Mouse (Mus musculus): ENCODE measurements around the gene Tmie. TPM values are rescaled to one million over a fixed set of nuclear protein-coding genes. Genes with fewer than 3 reads are reported as not detected.
A peak's percentile ranks its signal among the peaks of the same experiment; 100 is the strongest.
"Not testable (repeated sequence)": the region's sequence is repeated elsewhere in the genome, so short reads cannot be mapped to it uniquely, and the experiment has no call there.

Gene Tmie
- total RNA-seq, 2 experiments from 2014 or later = 1.5 to 1.7 TPM

GRCm38 (mm10) chr9:110844206-110844605 lies 35.7 kb downstream of the Tmie start, which contains the start of gene Prss46:
Gene Prss46 (plus strand): TSS chr9:110844506.
- no peak for DNase-seq (ENCODE audit: extremely low spot score in 1 of 2, low spot score in 1 of 2)

GRCm38 (mm10) chr9:110841438-110841837 lies 38.5 kb downstream of the Tmie start:
- no peak for DNase-seq (ENCODE audit: extremely low spot score in 1 of 2, low spot score in 1 of 2)

DNA sequence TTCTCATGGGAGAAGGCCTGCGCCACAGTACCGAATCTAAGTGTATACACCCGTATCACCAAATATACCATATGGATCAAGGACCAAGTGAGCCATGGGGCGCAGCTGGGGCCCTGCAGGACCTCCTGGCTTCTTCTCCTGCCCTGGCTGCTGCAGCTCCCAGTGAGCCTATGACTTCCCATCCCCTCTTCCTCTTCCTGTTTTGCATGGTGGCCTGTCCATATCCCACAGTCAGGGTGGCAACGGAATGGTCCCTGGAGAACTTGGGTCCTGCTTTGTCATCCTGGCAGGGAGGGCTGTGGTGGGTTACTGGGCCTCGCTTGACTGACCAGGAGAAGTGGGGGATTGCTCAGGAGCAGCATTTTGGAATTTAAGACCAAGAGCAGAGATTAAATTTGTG lies 39.0 kb downstream of the Tmie start:
- DNase-seq (ENCODE audit: extremely low spot score in 1 of 2, low spot score in 1 of 2) = no peak

GRCm38 (mm10) chr9:110836112-110836511 lies 43.8 kb downstream of the Tmie start:
- peak in 1 of 2 experiments; percentile 12 for DNase-seq (ENCODE audit: extremely low spot score in 1 of 2, low spot score in 1 of 2)

GRCm38 (mm10) chr9:110834961-110835360 lies 45.0 kb downstream of the Tmie start:
- no peak for DNase-seq (ENCODE audit: extremely low spot score in 1 of 2, low spot score in 1 of 2)

GRCm38 (mm10) chr9:110834411-110834810 lies 45.5 kb downstream of the Tmie start, which contains the start of gene Prss45:
Gene Prss45 (plus strand): TSS chr9:110834588.
- no peak for DNase-seq (ENCODE audit: extremely low spot score in 1 of 2, low spot score in 1 of 2)

DNA sequence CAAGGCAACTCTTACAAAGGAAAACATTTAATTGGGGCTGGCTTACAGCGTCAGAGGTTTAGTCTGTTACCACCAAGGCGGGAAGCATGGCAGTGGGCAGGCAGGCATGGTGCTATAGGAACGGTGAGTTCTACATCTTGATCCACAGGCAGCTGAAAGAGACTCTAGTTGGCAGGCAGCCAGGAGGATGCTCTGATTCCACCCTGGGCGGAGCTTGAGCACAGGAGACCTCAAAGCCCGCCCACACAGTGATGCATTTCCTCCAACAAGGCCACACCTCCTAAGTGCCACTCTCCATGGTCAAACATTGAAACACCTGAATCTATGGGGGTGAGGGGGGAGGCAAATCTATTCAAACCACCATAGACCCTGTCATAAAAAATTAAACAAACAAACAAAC lies 46.9 kb downstream of the Tmie start:
- no peak for DNase-seq (ENCODE audit: extremely low spot score in 1 of 2, low spot score in 1 of 2)

- DNase-seq (ENCODE audit: extremely low spot score in 1 of 2, low spot score in 1 of 2) = no peak
These were observed 53.5 kb downstream of the Tmie start, which contains the start of gene Prss43 for GRCm38 (mm10) chr9:110826390-110826789. Gene Prss43 (plus strand): TSS chr9:110826690.

DNA sequence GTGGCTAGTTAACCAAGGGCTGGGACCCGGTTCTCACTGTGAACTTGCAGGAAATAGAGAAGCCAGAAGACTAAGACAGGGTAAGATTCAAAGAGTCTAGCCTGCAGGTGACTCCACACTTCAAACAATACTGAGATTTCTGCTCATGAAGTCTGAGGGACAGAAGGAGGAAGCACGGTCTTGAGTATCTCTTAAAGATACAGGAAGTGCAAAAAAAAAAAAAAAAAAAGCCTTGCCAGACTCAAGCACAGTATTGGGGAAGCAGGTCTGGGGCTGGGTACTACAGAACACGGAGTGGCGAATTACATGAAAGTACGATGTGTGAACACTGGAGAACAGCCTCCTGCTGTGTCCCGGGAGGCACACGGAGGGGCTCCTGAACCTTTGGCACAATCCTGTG lies 54.1 kb downstream of the Tmie start:
- no peak for DNase-seq (ENCODE audit: extremely low spot score in 1 of 2, low spot score in 1 of 2)

GRCm38 (mm10) chr9:110825426-110825825 lies 54.5 kb downstream of the Tmie start:
- no peak for DNase-seq (ENCODE audit: extremely low spot score in 1 of 2, low spot score in 1 of 2)

DNA sequence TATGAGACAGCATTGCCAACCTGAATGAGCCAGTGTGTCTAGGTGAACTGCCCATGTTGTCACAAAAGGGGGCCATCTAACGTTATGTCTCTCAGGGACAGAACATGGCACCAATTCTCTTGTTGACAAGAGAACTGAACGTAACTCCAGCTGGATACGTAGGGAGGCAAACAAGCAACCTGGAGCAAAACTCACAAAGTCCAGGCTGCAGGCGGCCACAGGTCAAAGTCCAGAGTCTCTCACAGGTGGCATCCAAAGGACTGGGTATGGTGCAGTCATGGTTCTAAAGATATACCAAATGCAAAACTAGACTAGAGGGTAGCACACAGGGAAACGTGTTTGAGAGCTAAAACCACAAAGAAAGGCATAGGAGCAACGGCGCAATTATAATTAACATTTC lies 58.5 kb downstream of the Tmie start:
- DNase-seq (ENCODE audit: extremely low spot score in 1 of 2, low spot score in 1 of 2) = no peak

GRCm38 (mm10) chr9:110820546-110820945 lies 59.4 kb downstream of the Tmie start:
- DNase-seq (ENCODE audit: extremely low spot score in 1 of 2, low spot score in 1 of 2) = not testable (repeated sequence)

Small RNAs within 50 kb of the gene (microRNA-seq; reads per million reads assigned to microRNA genes)
- 0 reads per million in 2 experiments for gene Gm24269

Other genes starting within 250 kb of the Tmie start
- 10 to 100 TPM in 1 of 2 experiments, 1 to 10 TPM in 1; 8.4 to 12.9 TPM for gene Nbeal2, start 226.0 kb downstream of the Tmie start, total RNA-seq (2021)
- gene Ccdc12, start 223.6 kb downstream of the Tmie start, total RNA-seq (2021) = 10 to 100 TPM; 51.2 to 57.6 TPM
- under 1 TPM in 1 of 2 experiments, not detected in 1; 0.39 TPM for gene Myl3, start 138.3 kb downstream of the Tmie start, total RNA-seq (2021)
- gene Pth1r, start 133.0 kb downstream of the Tmie start, total RNA-seq (2021) = 1 to 10 TPM; 5.5 to 6.4 TPM
- not detected for gene Prss42, start 81.9 kb downstream of the Tmie start, total RNA-seq (2021)
- not detected for gene Prss44, start 66.1 kb downstream of the Tmie start, total RNA-seq (2021)
- gene Prss43, start 53.4 kb downstream of the Tmie start, total RNA-seq (2021) = under 1 TPM; 0.30 to 0.52 TPM
- under 1 TPM; 0.44 to 0.61 TPM for gene Prss45, start 45.5 kb downstream of the Tmie start, total RNA-seq (2021)
- gene Prss46, start 35.6 kb downstream of the Tmie start, total RNA-seq (2021) = under 1 TPM in 1 of 2 experiments, not detected in 1; 0.22 TPM
- under 1 TPM; 0.54 to 0.80 TPM for gene Prss50, start 22.1 kb downstream of the Tmie start, total RNA-seq (2021)
- gene Als2cl, start 243 bp downstream of the Tmie start, total RNA-seq (2021) = 10 to 100 TPM in 1 of 2 experiments, 1 to 10 TPM in 1; 8.6 to 17.6 TPM
- gene Fam240a, start 36.7 kb upstream of the Tmie start, total RNA-seq (2021) = not detected
- under 1 TPM; 0.23 to 0.66 TPM for gene Tdgf1, start 66.0 kb upstream of the Tmie start, total RNA-seq (2021)
- 1 to 10 TPM; 1.8 to 2.3 TPM for gene Lrrc2, start 71.4 kb upstream of the Tmie start, total RNA-seq (2021)
- under 1 TPM; 0.10 to 0.26 TPM for gene Rtp3, start 110.5 kb upstream of the Tmie start, total RNA-seq (2021)
- under 1 TPM in 1 of 2 experiments, not detected in 1; 0.34 TPM for gene Ltf, start 139.2 kb upstream of the Tmie start, total RNA-seq (2021)
- gene Ccrl2, start 177.4 kb upstream of the Tmie start, total RNA-seq (2021) = 1 to 10 TPM in 1 of 2 experiments, under 1 TPM in 1; 0.89 to 1.0 TPM
- gene Lrrfip2, start 237.5 kb upstream of the Tmie start, total RNA-seq (2021) = 10 to 100 TPM; 29.7 to 37.0 TPM